Mouse (Mus musculus): ENCODE data around the gene Mindy4.

Mindy4 gene

DNA sequence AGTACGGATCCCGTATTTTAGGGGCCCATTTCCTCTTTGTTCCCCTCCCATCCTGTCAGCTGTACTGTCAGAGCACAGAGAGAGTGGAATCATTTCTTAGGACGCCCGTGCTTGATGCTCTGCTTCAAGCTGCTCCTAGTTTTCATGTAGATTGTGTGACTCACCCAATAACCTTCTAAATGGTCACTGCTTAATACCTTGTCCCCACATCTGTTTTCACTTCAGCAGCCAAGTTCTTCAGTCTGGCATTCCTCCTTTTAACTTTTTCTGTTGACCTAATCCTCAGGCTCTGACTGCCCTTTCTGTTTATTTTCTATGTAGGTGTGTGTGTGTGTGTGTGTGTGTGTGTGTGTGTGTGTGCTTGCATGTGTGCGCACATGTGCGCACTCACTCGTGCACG is 4.6 kb downstream of the Mindy4 start:
- no peak for DNase-seq (ENCODE audit: low spot score in 2 of 2)

DNA sequence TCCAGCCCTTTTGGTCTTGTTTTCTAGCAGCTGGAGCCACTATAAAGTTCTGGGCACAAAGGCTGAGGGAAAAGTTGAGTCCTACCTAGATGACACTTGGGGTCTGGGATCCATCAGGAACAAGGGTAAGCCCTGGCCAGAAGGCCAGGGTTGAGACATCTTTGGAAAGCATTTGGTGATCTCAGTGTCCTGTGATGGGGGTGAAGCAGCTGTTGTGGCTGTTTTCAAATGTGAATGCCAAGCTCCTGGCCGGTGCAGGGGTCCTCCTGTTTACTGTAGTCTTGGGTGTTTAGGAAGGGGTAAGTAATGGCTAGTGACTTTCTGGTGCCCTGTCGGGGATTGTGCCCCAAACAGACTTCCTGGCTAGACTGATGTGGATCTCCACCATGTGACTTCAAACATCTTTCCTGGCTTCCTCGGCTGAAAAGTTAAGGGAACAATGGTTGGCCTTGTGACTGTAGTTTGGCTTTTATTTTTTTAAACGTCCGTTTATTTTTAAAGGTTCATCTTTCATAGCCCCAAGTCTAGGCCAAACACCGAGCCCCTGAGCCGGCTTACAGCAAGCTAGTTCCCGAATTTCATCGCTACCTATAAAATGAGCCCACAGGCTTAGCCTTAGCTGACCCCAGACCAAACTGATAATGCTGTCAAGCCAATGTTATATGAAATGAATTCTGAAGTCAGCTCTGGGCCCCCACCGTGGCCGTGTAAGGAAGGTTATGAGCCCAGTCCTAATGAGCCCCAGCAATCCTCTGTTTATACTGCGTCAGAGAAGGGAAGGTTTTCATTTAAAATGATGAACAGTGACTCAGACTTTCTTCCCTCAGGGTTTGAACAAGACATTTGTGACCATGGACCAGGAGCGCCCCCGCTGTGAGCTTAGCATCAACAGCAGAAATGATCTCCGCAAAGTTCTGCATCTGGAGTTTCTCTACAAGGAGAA is 7.5 kb downstream of the Mindy4 start:
- DNase-seq (ENCODE audit: low spot score in 2 of 2) = no peak

DNA sequence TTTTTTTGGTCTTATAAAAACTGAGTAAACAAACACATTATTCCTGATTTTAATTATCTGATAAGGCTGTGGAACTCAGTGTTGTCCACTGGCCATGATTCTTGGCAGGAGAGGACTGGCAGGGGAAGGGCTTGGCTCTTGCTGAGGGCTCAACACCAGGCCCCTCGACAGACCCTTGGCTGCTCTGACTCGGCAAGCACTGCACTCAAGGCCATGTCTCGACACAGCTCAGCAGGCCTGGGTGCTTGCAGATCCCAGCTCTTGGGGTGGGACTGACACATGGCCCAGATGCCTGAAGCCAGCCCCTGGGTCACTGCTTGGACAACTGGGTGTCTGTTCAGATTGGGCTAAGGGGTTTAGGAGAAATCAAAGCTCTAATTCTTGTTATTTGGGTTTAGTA is 11.4 kb downstream of the Mindy4 start:
- no peak for DNase-seq (ENCODE audit: low spot score in 2 of 2)

DNA sequence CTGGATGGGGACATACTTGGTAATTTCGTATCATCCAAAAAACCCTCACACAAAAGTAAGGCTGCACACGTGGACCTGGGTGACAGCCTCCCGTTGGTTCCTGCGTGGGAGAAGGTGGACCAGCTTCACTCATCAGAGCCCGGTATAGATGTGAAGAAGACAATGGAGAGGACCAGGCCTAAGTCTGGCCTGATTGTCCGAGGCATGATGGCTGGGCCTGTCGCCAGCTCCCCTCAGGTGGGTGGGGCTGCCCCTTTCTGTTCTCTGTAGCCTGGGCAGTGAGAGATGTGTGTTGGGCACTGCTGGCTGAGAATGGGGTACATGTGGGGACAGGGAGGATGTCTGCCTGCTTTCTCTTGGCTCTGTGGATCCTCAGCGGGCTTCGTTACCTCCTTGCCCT is 15.0 kb downstream of the Mindy4 start:
- no peak for DNase-seq (ENCODE audit: low spot score in 2 of 2)

DNA sequence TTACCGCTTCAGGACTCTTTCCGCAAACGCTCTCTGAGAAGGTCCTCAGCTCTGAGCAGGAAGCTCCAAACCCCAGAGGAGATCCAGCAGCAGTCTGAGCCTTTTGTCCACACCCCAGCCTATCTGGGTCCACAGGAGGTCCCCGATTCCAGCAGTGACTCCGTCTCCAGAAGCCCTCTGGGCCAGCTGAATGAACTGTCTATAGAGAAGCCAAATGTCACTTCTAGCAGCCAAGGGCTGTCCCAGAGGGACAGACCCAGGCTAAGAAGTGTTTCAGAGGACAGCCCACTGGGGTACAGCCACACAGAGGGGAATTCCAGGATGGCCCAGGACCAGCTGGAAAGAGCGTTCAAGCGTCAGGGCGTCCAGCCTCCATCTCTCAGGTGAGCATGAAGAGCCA is 20.8 kb downstream of the Mindy4 start:
- DNase-seq (ENCODE audit: low spot score in 2 of 2) = no peak

DNA sequence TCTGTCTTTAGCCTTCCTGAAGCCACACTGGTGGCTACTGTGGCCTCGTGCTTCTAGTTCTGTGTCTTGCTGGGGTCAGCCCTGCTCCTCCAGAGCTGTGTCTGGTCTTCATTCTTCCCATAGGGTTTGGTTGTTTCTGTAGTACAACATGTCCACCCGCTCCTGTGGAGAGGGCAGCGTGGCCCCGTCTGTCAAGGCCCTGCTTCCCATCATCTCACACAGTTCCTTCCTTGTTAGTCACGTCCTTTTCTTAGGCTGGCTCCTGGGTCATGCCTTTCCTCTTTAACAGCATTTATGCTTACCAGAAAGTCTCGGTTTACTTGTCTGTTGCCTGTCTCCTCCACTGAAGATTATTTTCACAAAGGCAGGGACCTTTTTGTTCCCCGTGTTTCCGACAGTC is 26.9 kb downstream of the Mindy4 start:
- DNase-seq (ENCODE audit: low spot score in 2 of 2) = no peak

DNA sequence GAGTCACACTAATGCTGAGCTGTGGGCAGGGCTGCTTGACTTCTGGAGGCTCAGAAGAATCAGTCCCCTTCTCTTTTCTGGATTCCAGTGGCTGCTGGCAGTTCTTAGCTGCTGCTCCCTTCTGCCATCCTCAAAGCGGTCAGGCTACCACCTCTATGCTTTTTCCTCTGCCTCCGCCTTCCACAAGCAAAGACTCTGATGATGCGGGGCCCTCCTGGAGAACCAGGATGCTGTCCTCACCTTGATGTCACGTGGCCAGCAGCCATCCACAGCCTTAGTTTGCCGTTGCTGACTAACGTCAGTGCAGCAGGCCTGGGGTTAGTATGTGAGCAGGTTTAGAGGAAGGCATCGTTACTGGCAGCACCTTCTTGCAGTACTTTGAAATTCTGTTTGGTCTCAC is 28.9 kb downstream of the Mindy4 start:
- DNase-seq (ENCODE audit: low spot score in 2 of 2) = no peak

DNA sequence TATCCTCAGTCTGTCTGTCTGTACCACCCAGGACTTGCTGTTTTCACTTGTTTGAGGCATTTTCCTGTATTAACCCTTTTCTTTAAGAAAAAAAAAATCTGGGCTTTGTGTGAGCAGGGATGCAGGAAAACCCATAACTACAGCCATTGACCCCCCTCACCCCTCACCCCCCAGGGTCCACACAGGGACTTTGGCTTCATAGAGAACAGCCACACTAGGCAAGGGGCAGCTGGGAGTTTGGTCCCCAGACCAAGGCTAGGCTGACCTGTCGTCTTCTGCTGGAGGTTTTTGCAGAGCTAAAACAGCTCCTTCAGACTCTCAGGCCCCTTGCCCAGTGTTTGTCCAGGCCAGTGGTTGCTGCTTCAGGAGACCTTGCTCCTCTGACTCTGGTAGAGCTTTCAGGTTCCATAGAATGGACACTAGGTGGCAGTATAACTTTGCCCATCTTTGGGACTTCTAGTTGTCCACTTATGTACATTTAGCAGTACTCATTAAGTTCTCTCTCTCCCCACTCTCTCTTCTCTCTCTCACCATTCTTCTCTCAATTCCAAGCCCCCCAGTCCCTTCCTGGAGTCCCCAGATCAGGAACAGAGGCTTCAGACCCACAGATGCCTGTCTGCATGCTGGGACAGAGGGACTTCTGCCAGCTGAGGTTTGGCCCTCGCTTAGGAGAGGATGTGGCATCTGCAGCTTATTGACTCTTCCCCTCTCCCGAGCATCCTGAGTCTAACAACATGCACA is 29.5 kb downstream of the Mindy4 start:
- DNase-seq (ENCODE audit: low spot score in 2 of 2) = peak in 1 of 2 experiments; percentile 28

DNA sequence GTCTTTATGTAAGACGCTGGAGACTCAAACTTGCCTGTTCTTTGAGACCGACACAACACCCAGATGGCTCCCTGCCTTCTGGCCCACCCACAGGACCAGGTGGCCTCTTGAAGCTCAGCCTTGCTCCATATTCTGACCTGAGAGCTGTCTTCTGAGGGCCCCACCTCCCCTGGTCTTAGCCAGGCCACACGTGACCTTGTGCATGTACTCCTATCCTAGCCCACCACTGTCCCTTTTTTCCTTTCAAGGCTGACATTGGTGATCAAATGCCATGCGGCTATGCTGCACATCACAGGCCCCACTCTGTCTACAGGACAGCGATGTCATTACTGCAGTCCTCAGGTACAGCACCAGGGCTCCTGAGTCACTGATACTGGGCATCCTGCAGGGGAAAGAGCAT is 30.1 kb downstream of the Mindy4 start:
- no peak for DNase-seq (ENCODE audit: low spot score in 2 of 2)

DNA sequence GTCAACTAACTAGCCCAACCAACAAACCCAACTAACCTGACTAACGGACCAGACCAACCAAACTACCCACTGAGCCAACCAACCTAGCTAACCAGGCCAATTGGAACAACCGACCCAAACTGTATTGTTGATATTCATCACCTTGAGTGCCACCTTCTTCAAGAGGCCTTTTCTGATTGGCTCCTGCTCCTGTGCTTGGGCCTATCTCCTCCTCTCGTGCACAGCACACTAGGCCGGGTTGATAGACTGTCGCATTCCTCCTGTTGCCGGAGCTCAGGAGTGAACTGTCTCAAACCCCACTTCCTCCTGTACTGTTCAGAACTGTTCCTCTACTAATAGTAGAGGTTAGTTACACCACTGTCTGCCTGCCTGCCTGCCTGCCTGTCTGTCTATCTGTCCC is 31.5 kb downstream of the Mindy4 start:
- peak in 1 of 2 experiments; percentile 57 for DNase-seq (ENCODE audit: low spot score in 2 of 2)

DNA sequence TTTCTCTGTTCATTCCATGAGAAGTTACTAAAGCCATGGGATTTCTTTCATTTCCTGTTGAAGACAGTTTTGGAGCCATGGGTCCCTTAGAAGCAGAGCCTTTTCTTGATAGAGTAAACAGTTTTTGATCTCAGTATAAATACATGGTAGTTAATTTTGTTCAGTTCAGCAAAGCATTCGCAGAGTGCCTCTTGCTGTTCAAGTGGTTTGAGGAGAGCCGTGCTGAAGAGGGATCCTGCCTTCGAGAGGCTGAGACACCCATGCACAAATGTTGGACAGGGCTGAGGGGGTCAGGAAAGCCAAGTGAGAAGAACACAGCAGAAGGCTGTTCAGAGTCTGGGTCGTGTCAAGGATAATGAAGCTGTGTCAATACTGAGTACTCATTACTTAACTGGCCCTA is 32.5 kb downstream of the Mindy4 start:
- DNase-seq (ENCODE audit: low spot score in 2 of 2) = no peak

DNA sequence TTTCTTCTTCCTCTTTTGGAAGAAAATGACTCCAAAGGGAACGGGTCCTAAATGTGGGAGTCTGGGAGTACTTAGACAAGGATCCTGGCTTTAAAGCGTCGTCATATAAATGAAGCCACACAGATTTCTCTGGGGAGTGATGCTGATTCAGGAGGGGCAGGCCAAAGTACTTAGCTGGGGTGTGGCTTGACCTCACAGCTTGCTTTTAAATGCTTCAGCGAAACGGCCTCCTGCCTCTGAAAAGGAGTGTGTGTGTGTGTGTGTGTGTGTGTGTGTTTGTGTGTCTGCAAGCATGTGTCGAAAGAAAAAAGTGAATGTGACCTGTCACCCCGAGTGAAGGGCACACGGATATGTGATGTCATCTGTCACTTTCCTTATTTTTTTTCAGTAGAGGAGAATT is 36.7 kb downstream of the Mindy4 start:
- no peak for DNase-seq (ENCODE audit: low spot score in 2 of 2)

DNA sequence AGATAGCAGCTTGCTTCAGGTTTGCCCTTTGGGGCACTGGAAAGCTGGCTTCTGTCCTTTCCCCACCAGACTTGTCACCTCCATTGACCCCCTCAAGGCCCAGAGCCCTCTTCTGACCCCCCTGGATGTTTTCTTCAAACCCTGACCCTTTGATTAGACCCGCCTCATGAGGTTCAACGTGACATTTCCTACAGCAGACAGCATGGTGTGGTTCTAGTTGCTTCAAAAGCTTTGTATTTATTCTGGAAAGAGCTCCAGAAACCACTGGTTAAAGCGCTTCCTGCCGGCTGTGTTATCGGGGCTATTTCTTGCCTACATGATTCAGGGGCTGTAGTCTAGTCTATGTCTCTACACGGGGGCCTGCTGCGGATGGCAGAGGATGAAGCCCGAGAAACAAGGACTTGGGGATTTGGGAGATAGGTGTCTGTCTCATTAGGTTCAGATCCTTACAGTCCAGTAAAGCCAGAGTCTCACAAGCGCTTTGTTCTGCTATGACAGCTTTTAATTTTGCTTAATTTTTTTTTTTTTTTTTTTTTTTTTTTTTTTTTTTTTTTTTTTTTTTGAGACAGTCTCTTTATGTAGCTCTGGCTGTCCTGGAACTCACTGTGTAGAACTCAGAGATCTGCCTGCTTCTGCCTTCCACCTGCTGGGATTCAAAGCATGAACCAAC is 37.5 kb downstream of the Mindy4 start:
- DNase-seq (ENCODE audit: low spot score in 2 of 2) = no peak

DNA sequence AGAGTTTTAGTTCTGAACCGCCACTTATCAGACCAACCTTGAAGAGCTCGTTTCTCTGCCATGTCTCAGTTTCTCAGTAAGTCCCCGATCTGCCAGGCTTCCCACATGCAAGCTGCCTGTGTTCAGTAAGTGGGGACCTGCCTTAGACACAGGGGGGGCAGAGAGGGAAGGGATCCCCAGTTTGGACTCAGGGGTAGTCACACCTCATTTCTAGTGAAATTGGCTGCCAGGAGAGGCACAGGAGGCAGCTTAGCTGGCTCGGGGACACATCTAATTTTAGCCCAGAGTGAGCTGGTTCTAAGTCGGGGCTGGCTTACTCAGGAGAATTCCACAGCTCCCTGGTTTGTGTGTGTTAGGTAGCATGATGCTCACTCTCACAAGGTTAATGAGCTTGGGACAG is 38.3 kb downstream of the Mindy4 start:
- no peak for DNase-seq (ENCODE audit: low spot score in 2 of 2)

DNA sequence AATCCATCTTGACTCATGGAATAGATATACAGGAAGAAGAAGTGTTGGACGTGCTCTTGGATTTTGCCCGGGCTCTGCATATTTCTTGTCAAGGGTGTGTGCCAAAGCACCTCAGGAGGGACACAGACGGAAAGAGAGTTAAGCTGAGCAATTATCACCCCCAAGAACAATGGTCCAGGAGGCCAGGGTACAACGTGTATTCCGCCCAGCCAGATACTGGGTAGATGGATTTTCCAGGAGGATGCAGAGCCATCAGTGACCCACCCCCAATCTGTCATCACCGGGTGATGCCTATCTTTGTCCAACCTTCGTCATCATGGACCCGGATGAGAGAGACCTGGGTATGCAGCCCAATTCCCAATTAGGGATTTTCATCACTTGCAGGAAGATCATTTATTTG is 42.5 kb downstream of the Mindy4 start:
- no peak for DNase-seq (ENCODE audit: low spot score in 2 of 2)

DNA sequence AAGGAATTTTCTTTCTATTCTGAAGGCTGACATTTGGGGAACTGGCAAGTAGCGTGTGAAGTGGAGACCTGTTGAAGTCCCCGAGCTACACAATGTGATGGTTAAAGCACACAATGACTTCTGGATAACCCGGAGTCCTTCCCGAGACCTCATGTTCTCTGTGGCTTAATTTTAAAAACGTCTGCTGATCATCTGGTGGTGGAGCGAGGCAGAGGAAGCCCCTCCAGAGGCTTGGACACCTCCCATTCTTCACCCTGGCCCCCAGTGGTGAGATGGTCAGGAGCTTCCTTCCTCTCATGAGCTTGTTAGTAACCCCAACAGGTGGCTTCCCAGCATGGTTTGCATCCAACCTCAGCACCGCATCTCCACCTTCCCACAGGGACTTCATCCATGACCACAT is 43.3 kb downstream of the Mindy4 start:
- no peak for DNase-seq (ENCODE audit: low spot score in 2 of 2)

DNA sequence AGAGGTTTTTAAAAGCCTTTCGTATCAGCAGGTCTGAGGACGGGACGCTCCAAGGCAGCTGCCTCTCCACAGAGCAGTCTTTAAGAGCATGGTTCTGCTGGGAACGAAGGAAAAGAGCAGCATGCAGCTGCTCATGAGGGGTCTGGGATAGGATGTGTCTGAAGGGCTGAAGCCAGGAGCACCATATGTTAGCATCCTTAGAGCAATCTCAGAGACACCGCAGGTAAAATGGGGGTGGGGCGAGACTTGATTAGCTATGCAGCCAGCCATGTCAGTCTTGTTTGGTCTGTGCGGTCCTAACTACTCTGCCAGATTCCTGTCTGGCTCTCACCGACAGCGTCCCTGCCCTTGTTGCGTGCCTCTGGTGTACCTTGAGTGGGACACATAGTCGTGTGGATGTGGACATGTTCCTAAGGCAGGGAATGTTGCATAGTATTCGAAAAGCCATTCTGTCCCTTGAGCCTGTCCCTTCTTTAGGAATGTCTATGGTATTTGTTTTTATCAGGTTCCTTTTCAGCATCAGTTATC is 43.8 kb downstream of the Mindy4 start:
- DNase-seq (ENCODE audit: low spot score in 2 of 2) = no peak

DNA sequence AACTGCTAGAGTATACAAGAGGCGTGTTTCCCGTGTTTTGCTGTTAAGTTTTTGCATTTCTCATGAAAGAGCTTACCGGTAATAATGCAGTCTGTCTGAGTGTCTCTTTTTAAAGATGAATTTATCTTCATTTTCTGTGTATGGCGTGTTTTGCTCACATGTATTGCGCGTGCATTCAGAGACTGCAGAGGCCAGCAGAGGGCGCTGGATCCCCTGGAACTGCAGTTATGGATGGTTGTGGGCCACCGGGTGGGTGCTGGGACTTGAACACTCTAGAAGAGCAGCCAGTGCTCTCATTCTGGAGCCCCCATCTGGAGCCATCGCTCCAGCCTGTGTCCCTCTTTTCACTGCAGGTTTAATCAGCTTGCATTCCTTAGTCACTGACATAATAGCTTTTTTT is 46.1 kb downstream of the Mindy4 start:
- no peak for DNase-seq (ENCODE audit: low spot score in 2 of 2)

DNA sequence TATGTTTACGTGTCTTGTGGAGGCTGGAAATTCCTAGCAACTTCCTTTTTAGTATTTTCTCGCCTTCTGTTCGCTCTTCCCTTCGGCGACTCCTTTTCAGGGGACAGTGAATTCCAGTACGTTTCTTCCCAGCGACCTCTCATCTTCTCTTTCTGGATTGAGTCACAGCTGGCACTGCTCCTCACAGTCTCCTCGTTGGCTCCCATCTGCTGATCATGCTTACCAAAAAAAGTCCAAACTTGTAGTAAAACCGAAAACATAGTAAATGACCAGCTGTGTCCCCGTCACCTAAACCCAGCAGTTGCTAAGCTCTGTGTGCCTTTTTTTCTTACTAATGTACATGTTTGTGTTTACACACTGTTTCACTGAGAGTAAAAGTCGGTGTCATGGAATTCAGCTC is 47.6 kb downstream of the Mindy4 start:
- no peak for DNase-seq (ENCODE audit: low spot score in 2 of 2)

DNA sequence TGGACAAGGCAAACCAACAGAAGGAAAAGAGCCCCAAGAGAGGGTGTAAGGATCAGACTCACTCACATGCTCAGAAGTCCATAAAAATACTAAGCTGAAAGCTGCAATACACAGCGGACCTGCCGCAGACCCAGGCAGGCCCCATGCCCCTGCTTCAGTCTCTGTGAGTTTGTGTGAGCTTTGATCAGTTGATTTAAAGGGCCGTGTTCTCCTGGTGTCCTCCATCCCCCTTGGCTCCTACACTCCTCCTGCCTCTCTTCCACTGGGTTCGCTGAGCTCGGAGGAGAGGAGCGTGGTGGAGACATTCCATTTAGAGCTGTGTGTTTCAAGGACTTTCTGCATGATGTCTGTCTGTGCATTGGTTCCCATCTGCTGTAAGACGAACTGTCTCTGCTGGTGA is 48.4 kb downstream of the Mindy4 start:
- DNase-seq (ENCODE audit: low spot score in 2 of 2) = no peak

DNA sequence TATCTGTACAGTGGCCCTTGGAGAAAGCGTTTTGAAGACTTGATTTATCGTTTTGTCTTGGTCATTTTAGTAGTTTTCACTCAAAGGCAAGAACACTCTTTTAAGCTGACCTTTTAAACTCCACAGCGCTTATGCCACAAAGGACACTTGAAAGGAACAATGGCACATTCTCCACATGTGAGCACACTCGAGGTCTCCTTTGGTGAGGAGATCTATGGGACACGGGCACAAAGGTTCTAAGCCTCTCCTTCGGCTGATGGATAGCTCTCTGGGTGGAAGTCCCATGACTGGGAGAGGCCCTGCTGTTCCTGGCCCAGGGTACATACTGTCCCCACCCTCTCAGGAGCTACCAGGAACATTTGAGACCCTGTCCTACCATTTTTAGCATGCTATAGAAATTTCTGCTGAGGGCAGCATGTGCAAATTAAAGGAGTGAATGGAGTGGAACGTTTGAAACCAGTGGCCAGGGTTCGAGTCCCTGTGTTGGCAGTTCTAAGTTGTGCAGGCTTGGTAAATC is 49.6 kb downstream of the Mindy4 start:
- DNase-seq (ENCODE audit: low spot score in 2 of 2) = no peak
